Mouse (Mus musculus) cerebellum, adult 9-10 months (tissue): Measurements from ENCODE around the gene Usp43.
A peak's percentile ranks its signal among the peaks of the same experiment; 100 is the strongest.

ENCODE experiments used
- DNase-seq: peaks from one replicate; pipeline ENCODE4 v3.0.0; 2022

Usp43 gene

GRCm38 (mm10) chr11:67895641-67896040 lies 26.3 kb downstream of the Usp43 start:
- DNase-seq: no peak

GRCm38 (mm10) chr11:67888521-67888920 lies 33.4 kb downstream of the Usp43 start:
- DNase-seq: no peak

GRCm38 (mm10) chr11:67885921-67886320 lies 36.0 kb downstream of the Usp43 start:
- DNase-seq: no peak

GRCm38 (mm10) chr11:67865521-67866197 lies 56.3 kb downstream of the Usp43 start:
- no peak for DNase-seq

- DNase-seq: no peak
Observed at GRCm38 (mm10) chr11:67865100-67865499, 56.9 kb downstream of the Usp43 start.

GRCm38 (mm10) chr11:67861399-67861838 lies 60.5 kb downstream of the Usp43 start:
- no peak for DNase-seq

- no peak for DNase-seq
Observed at GRCm38 (mm10) chr11:67860743-67861398, 61.1 kb downstream of the Usp43 start.

- no peak for DNase-seq
Observed at GRCm38 (mm10) chr11:67858518-67858917, 63.4 kb downstream of the Usp43 start.

- DNase-seq: peak; percentile 10
Observed at GRCm38 (mm10) chr11:67855035-67855434, 66.9 kb downstream of the Usp43 start.

- no peak for DNase-seq
Observed at GRCm38 (mm10) chr11:67853996-67854395, 68.0 kb downstream of the Usp43 start.

GRCm38 (mm10) chr11:67851770-67852169 lies 70.2 kb downstream of the Usp43 start:
- DNase-seq: no peak

GRCm38 (mm10) chr11:67845193-67845592 lies 76.8 kb downstream of the Usp43 start:
- no peak for DNase-seq

- no peak for DNase-seq
Observed at GRCm38 (mm10) chr11:67839810-67840209, 82.1 kb downstream of the Usp43 start.

- DNase-seq: no peak
Observed at GRCm38 (mm10) chr11:67835408-67836078, 86.4 kb downstream of the Usp43 start.

GRCm38 (mm10) chr11:67831820-67832219 lies 90.1 kb downstream of the Usp43 start:
- no peak for DNase-seq

GRCm38 (mm10) chr11:67829530-67829929 lies 92.4 kb downstream of the Usp43 start:
- DNase-seq: no peak

GRCm38 (mm10) chr11:67828360-67829059 lies 93.4 kb downstream of the Usp43 start:
- DNase-seq: no peak

GRCm38 (mm10) chr11:67821560-67821959 lies 100.4 kb downstream of the Usp43 start:
- DNase-seq: peak; percentile 10

GRCm38 (mm10) chr11:67820221-67820620 lies 101.7 kb downstream of the Usp43 start:
- no peak for DNase-seq

GRCm38 (mm10) chr11:67819604-67820003 lies 102.3 kb downstream of the Usp43 start:
- DNase-seq: peak; percentile 7

- DNase-seq: no peak
Observed at GRCm38 (mm10) chr11:67811535-67811934, 110.4 kb downstream of the Usp43 start.

GRCm38 (mm10) chr11:67808051-67808450 lies 113.9 kb downstream of the Usp43 start:
- no peak for DNase-seq
